Mouse (Mus musculus): ENCODE results near the gene Ints11.

The Ints11 gene

GRCm38 (mm10) chr4:155848434-155849095, 20.8 kb upstream of the Ints11 start:
- no peak for DNase-seq

- no peak for DNase-seq
Measured at GRCm38 (mm10) chr4:155849391-155849790, 20.0 kb upstream of the Ints11 start.

GRCm38 (mm10) chr4:155849792-155850451, 19.4 kb upstream of the Ints11 start:
- DNase-seq = no peak

DNA sequence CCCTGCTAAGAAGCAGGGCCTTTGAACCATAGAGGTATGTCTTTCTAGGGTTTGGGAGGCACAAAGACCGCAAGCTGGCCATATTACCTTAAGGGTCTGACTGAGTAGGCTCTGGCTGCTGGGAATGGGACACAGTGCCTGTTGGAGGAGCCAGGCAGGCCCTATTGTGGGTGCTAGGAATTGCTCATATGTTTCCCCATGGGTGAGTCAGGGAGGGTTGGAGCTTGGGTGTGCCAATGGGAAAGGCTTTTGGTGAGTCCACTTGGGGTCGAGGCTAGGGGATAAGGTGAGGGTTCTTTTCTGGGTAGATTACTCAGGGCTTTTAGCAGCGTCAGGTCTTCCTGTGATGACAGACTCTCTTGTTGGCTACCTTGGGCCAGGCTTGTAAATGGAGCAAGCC, 18.0 kb upstream of the Ints11 start:
- no peak for DNase-seq

DNA sequence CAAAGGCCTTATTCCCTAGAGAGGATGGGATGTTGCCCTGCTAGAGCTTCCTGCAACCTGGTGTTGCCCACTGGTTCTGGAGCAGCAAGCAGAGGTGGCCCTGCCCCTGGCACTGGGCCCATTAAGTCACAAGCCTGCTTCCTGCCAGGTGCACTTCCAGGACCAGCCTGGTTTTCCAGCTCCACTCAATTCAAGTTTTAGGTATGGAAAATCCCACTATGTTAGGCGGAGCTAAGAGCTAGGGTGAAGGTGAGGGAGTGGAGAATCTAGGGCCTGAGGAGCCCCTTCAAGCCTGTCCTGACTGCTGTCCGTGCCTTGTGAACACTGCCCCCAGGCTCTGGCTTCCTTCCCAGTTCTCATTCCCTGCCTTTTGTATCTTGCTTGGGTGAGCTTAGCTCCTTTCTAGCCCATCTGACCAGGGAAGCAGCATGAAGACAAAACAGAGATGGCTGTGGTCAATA, 17.4 kb upstream of the Ints11 start:
- no peak for DNase-seq

DNA sequence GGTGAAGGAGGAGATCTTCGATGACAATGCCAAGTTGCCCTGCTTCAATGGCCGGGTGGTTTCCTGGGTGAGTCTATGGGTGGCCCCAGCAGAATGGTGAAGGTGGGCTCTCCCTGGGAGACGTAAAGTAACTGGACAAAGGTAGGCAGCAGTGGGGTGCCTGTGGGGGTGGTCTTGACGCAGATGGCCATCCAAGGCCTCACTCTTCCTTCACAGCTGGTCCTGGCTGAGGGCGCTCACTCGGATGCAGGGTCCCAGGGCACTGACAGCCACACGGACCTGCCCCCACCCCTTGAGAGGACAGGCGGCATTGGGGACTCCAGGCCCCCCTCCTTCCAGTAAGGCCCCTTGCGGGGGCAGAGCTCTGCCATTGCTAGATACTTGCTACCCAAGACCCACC, 15.9 kb upstream of the Ints11 start:
- DNase-seq = no peak

GRCm38 (mm10) chr4:155854991-155855390, 14.4 kb upstream of the Ints11 start:
- no peak for DNase-seq

GRCm38 (mm10) chr4:155856071-155856470, 13.3 kb upstream of the Ints11 start:
- DNase-seq = no peak

GRCm38 (mm10) chr4:155856881-155857280, 12.5 kb upstream of the Ints11 start:
- no peak for DNase-seq

DNA sequence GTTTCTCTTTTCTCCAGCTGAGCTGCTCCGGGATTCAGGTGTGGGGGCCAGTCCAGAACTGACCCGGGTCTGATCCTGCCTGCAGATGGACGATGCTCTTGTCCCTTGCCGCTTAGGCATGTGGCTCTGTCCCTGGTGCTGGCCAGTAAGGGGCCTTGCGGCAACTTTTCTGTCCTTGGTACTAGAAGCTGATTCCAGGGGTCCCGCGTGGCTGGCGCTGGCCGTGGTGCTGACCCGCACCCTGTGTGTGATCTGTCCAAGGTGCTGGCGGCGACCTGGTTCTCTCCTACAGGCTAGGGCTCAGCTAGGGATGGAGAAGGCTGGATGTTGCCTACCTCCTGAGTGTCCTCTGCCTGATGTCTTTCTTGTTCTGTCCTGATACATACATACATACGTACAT, 10.0 kb upstream of the Ints11 start:
- DNase-seq = no peak

- no peak for DNase-seq
Measured at GRCm38 (mm10) chr4:155861787-155862186, 7.6 kb upstream of the Ints11 start.

GRCm38 (mm10) chr4:155863001-155863400, 6.3 kb upstream of the Ints11 start, which contains the start of gene Tas1r3:
Gene Tas1r3 (minus strand): TSS chr4:155863362.
- DNase-seq = no peak

DNA sequence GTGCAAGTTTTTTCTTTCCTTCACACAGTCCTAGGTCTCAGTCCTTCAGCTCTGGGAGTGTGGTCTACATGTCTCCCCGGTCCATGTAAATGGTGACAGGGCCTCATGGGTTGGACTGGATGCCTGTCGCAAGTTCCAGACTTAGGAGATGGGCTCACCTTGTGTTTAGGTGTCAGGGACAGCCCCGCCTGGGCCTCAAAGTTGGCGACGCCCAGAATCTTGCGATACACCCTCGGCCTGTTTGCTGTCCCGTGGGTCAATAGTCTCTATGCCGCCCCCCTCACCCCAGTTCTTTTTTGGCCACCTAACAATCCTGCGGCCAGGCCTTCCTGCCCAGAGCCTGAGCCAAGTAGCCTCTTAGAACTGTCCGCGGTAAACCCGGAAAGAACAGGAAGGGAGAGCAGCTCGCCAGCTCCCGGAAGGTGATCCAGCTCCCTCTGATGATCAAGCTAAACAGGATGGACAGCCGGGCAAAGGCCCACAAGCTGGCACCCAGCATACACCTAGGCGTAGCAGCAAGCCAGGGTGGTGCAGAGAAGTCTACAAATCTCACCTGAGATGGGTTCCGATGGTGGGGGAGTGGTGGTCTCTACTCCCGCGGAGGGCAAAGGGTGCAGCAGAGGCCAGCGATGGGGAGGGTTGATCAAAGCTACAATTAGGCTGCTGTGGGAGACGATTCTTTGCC, 590 bp upstream of the Ints11 start:
- no peak for DNase-seq

GRCm38 (mm10) chr4:155871404-155871803, 2.1 kb downstream of the Ints11 start:
- no peak for DNase-seq

DNA sequence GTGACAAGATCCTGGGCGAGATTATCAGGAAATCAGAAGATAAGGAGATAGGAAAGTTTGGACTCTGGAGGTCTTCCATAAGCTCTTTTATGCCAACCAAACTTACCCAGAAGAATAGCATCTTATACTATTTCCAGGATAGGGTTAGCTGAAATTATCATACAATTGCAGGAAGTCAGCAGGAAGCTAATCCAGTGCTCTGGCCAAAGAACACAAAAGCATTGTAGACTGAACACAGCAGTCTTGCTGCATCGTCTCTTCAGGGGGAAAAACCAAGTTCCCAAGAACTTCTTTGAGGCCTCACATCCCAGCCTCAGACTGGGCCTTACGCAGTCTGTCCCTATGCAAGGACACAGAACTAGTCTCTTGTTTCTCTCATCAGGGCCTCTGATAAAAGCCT, 14.2 kb downstream of the Ints11 start:
- no peak for DNase-seq

- DNase-seq = no peak
Measured at GRCm38 (mm10) chr4:155886330-155886729, 17.0 kb downstream of the Ints11 start.

DNA sequence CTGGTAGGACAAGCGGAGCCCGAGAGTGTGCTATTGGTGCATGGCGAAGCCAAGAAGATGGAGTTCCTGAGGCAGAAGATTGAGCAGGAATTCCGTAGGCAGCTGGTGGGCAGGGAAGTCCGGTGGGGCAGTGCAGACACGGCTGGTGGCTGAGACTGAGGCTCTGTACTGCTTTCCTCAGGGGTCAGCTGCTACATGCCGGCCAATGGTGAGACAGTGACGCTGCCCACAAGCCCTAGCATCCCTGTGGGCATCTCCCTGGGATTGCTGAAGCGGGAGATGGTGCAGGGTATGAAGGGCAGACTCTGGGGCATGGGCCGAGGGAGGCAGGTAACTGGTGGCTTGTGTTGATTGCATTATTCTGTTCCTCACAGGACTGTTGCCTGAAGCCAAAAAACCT, 18.3 kb downstream of the Ints11 start:
- DNase-seq = no peak

DNA sequence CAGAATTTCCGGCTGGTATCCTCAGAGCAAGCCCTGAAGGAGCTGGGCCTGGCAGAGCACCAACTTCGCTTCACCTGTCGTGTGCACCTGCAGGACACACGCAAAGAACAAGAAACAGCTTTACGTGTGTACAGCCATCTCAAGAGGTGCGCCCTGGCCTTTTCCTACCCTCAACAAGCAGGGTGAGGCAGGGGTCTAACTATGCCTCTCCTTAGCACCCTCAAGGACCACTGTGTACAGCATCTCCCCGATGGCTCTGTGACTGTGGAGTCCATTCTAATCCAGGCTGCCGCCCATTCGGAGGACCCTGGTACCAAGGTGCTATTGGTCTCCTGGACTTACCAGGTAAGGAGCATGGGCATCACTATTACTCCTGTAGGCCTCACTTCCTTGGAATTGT, 18.8 kb downstream of the Ints11 start:
- DNase-seq = peak in 1 of 2 experiments; percentile 0

GRCm38 (mm10) chr4:155889316-155889715, 20.0 kb downstream of the Ints11 start:
- peak in 1 of 2 experiments; percentile 0 for DNase-seq

GRCm38 (mm10) chr4:155891011-155891471, 21.7 kb downstream of the Ints11 start:
- no peak for DNase-seq

- DNase-seq = peak; percentile 98
Measured at GRCm38 (mm10) chr4:155891551-155892001, 22.2 kb downstream of the Ints11 start, which contains the start of the genes Pusl1 and Acap3. Gene Pusl1 (minus strand): TSS chr4:155891781. Gene Acap3 (plus strand): TSS chr4:155891822.

- DNase-seq = peak; percentile 85
Measured at GRCm38 (mm10) chr4:155892017-155892416, 22.7 kb downstream of the Ints11 start.

DNA sequence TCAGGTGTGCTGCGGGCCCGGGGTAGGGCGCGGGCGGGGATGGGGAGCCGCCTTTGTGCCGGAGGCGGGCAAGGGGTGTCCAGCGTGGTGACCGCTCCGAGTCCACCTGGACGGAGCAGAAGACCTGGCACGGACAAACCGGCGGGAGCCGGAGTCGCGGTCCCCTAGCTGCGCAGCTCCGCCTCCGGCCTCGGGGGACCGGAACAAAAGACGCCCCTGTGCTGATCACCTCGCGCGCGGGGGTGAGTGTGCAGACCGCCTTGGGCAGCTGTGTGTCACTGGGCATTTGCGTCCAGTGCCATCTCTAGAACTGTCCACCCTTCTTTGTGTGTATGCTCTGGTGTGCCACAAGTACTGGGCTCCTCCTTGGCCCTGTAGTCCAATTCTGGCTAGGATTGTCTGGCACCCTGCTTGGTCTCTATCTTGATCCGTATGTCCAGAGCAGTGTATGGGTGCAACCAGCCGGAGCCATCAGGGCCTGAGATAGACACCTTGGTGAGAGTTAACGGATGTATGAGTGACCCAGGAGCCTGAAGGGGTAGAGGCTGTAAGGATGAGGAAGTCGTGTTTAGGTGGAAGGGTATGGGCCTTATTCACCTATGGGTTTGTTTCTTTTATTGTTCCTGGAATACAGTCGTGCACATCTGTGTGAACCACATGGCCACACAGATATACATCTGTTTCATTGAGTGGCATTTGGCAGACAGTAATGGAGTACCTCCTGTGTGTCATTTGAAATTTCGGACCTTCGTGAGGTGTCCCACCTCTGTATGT, 23.3 kb downstream of the Ints11 start:
- peak; percentile 56 to 57 for DNase-seq
